Mouse (Mus musculus) heart, postnatal 14 days (tissue): ENCODE measurements around the gene Olfr201. TPM values are rescaled to one million over a fixed set of nuclear protein-coding genes. Genes with fewer than 3 reads are reported as not detected.
"Not testable (repeated sequence)": the region's sequence is repeated elsewhere in the genome, so short reads cannot be mapped to it uniquely, and the experiment has no call there.

Experiments
- DNase-seq, 2 experiments: peaks; one replicate each; pipeline ENCODE4 v3.0.0; 2021 to 2022
- intact Hi-C: fragments of 180-260 bp; cut with DNase I; formaldehyde crosslinking; loops from one replicate; pipeline ENCODE4 v1.15.1; 2025
- long read RNA-seq, 2 experiments: library from polyadenylated mRNA; stranded (forward); transcript quantifications; one replicate each; pipeline ENCODE4 v2.0.0; 2021
- total RNA-seq, 2 experiments: library from RNA; stranded (reverse); gene quantifications; 2 replicates each; pipeline ENCODE4 v1.2.3; 2021

Olfr201 gene
- not detected for total RNA-seq
- long read RNA-seq, experiment 1, result 0 reads
- long read RNA-seq, experiment 2, result 0 reads

- intact Hi-C loops, DNase-seq: not testable (repeated sequence)
These were observed at the start of gene Olfr201 for GRCm38 (mm10) chr16:59272532-59272931. Gene Olfr201, minus strand, starts transcription at chr16:59272632.

- no peak for DNase-seq
- intact Hi-C loops, result no loop called here
These were observed 45.7 kb upstream of the Olfr201 start, which contains the start of gene Olfr204 for GRCm38 (mm10) chr16:59318148-59318547. Gene Olfr204, minus strand, starts transcription at chr16:59318248.

GRCm38 (mm10) chr16:59298581-59298980, 26.1 kb upstream of the Olfr201 start, which contains the start of gene Olfr203:
Gene Olfr203, plus strand, starts transcription at chr16:59298881.
- intact Hi-C loops, result no loop called here
- no peak for DNase-seq

GRCm38 (mm10) chr16:59287576-59287975, 15.1 kb upstream of the Olfr201 start:
- intact Hi-C loops, DNase-seq: not testable (repeated sequence)

GRCm38 (mm10) chr16:59286693-59287092, 14.3 kb upstream of the Olfr201 start, which contains the start of gene Olfr202:
Gene Olfr202, minus strand, starts transcription at chr16:59286793.
- DNase-seq, result no peak
- intact Hi-C loops, result no loop called here

- no peak for DNase-seq
- intact Hi-C loops, result no loop called here
These were observed 11.0 kb upstream of the Olfr201 start for GRCm38 (mm10) chr16:59283476-59283875.

GRCm38 (mm10) chr16:59280542-59280941, 8.1 kb upstream of the Olfr201 start:
- intact Hi-C loops, result no loop called here

GRCm38 (mm10) chr16:59269097-59269496, 3.3 kb downstream of the Olfr201 start:
- DNase-seq, intact Hi-C loops: not testable (repeated sequence)

More at GRCm38 (mm10) chr16:59280542-59280941, 8.1 kb upstream of the Olfr201 start:
- DNase-seq, result no peak

- DNase-seq, result no peak
- intact Hi-C loops, result no loop called here
These were observed 22.7 kb downstream of the Olfr201 start for GRCm38 (mm10) chr16:59249684-59250083.

GRCm38 (mm10) chr16:59219667-59220066, 52.8 kb downstream of the Olfr201 start, which contains the start of gene Olfr199:
Gene Olfr199, minus strand, starts transcription at chr16:59219767.
- intact Hi-C loops, result not testable (repeated sequence)

GRCm38 (mm10) chr16:59217861-59218260, 54.6 kb downstream of the Olfr201 start:
- intact Hi-C loops, DNase-seq: not testable (repeated sequence)

More at GRCm38 (mm10) chr16:59219667-59220066, 52.8 kb downstream of the Olfr201 start, which contains the start of gene Olfr199:
- not testable (repeated sequence) for DNase-seq

Other genes with a start within 250 kb of the Olfr201 start
- not detected for gene Olfr186, start 242.3 kb downstream of the Olfr201 start, total RNA-seq
- not detected for gene Olfr187, start 232.9 kb downstream of the Olfr201 start, total RNA-seq
- not detected for gene Olfr190, start 194.6 kb downstream of the Olfr201 start, total RNA-seq
- gene Olfr191, start 182.8 kb downstream of the Olfr201 start, total RNA-seq, result not detected
- not detected for gene Olfr193, start 160.8 kb downstream of the Olfr201 start, total RNA-seq
- not detected for gene Olfr194, start 151.6 kb downstream of the Olfr201 start, total RNA-seq
- not detected for gene Olfr195, start 125.6 kb downstream of the Olfr201 start, total RNA-seq
- gene Olfr196, start 102.2 kb downstream of the Olfr201 start, total RNA-seq, result not detected
- not detected for gene Olfr198, start 69.1 kb downstream of the Olfr201 start, total RNA-seq
- not detected for gene Olfr199, start 52.9 kb downstream of the Olfr201 start, total RNA-seq
- gene Olfr202, start 14.2 kb upstream of the Olfr201 start, total RNA-seq, result not detected
- not detected for gene Olfr203, start 26.2 kb upstream of the Olfr201 start, total RNA-seq
- gene Olfr204, start 45.6 kb upstream of the Olfr201 start, total RNA-seq, result not detected
- not detected for gene Olfr205, start 58.5 kb upstream of the Olfr201 start, total RNA-seq
- gene Olfr206, start 76.6 kb upstream of the Olfr201 start, total RNA-seq, result not detected
- not detected for gene Olfr209, start 91.4 kb upstream of the Olfr201 start, total RNA-seq
- not detected for gene Gabrr3, start 134.7 kb upstream of the Olfr201 start, total RNA-seq
- gene Riox2, start 199.1 kb upstream of the Olfr201 start, total RNA-seq, result 10 to 100 TPM; 12.7 to 12.9 TPM